Mouse (Mus musculus) limb, embryonic 15.5 days (tissue): Measurements from ENCODE around the gene Tax1bp3. TPM values are rescaled to one million over a fixed set of nuclear protein-coding genes. Genes with fewer than 3 reads are reported as not detected.

Source experiments
- polyA plus RNA-seq: library from polyadenylated mRNA; unstranded; fragments of >200 nt; fragmentation: Nextera tagmentation; extraction: Ambion mirVana; gene quantifications from 2 replicates; pipeline ENCODE4 v1.2.1, GENCODE M21; 2015

Tax1bp3 gene
- polyA plus RNA-seq, 1 experiment from 2014 or later, result 217 TPM

Other genes with a start within 250 kb of the Tax1bp3 start
- gene Atp2a3, start 215.9 kb upstream of the Tax1bp3 start, polyA plus RNA-seq, result 2.5 and 2.6 TPM in 2 replicates
- gene P2rx1, start 178.0 kb upstream of the Tax1bp3 start, polyA plus RNA-seq, result 3.5 and 4.2 TPM in 2 replicates
- gene Camkk1, start 158.1 kb upstream of the Tax1bp3 start, polyA plus RNA-seq, result 12.0 and 13.2 TPM in 2 replicates
- gene Ncbp3, start 129.3 kb upstream of the Tax1bp3 start, polyA plus RNA-seq, result 10.5 and 11.3 TPM in 2 replicates
- 0.20 and 0.24 TPM in 2 replicates for gene Itgae, start 86.5 kb upstream of the Tax1bp3 start, polyA plus RNA-seq
- 10.8 and 11.0 TPM in 2 replicates for gene Haspin, start 38.8 kb upstream of the Tax1bp3 start, polyA plus RNA-seq
- gene P2rx5, start 16.7 kb upstream of the Tax1bp3 start, polyA plus RNA-seq, result 1.2 and 2.0 TPM in 2 replicates
- gene Emc6, start within 50 bp of the Tax1bp3 start, polyA plus RNA-seq, result 91.9 and 95.4 TPM in 2 replicates
- gene Ctns, start 22.0 kb downstream of the Tax1bp3 start, polyA plus RNA-seq, result 22.0 and 24.6 TPM in 2 replicates
- 2.8 and 3.0 TPM in 2 replicates for gene Shpk, start 22.4 kb downstream of the Tax1bp3 start, polyA plus RNA-seq
- 0.09 and 0.13 TPM in 2 replicates for gene Trpv1, start 57.2 kb downstream of the Tax1bp3 start, polyA plus RNA-seq
- 0.88 and 0.92 TPM in 2 replicates for gene Trpv3, start 90.3 kb downstream of the Tax1bp3 start, polyA plus RNA-seq
- 0.74 and 2.0 TPM in 2 replicates for gene Aspa, start 152.5 kb downstream of the Tax1bp3 start, polyA plus RNA-seq
- gene Gm49340, start 152.7 kb downstream of the Tax1bp3 start, polyA plus RNA-seq, result not detected in 2 replicates
- not detected in 2 replicates for gene Spata22, start 152.7 kb downstream of the Tax1bp3 start, polyA plus RNA-seq
- gene Olfr20, start 173.7 kb downstream of the Tax1bp3 start, polyA plus RNA-seq, result not detected in 2 replicates
- not detected in 2 replicates for gene Olfr376, start 194.2 kb downstream of the Tax1bp3 start, polyA plus RNA-seq
- not detected in 2 replicates for gene Olfr1, start 222.5 kb downstream of the Tax1bp3 start, polyA plus RNA-seq